Mouse (Mus musculus) liver, postnatal 0 days (tissue): ENCODE measurements at regions not wholly inside any gene's neighbourhood (a gene's known extent, or its start where the extent isn't known, plus 50 kb on each side); places are given as distances from the start of the nearest gene placed in this dataset.

Source experiments
- ATAC-seq: fragments of 200-750 bp; cut with Nextera tagmentation; 2 replicates; pipeline ENCODE4 v1.8.0; 2017; ENCODE audit warnings: mild to moderate bottlenecking, moderate library complexity
- DNase-seq: peaks from one replicate; pipeline ENCODE4 v3.0.0-alpha.2; 2016
- H3K27ac ChIP-seq: fragments of 300-500 bp; sonication (generic); 2 replicates; pipeline ENCODE4 v1.5.1; 2014; ENCODE audit warnings: antibody characterized with exemption, moderate library complexity, mild to moderate bottlenecking, low read depth
- H3K27me3 ChIP-seq: fragments of 300-500 bp; sonication (generic); 2 replicates; pipeline ENCODE4 v1.6.1; 2014; ENCODE audit warnings: low read length, control low read depth, mixed read lengths; ENCODE audit not compliant: insufficient read depth
- H3K36me3 ChIP-seq: fragments of 300-500 bp; sonication (generic); replicated peaks from 2 replicates; pipeline ENCODE4 v1.6.1; 2014; ENCODE audit warnings: mild to moderate bottlenecking, control low read depth, low read length, moderate library complexity, mixed read lengths; ENCODE audit not compliant: insufficient read depth
- H3K4me1 ChIP-seq: fragments of 300-500 bp; sonication (generic); 2 replicates; pipeline ENCODE4 v1.6.1; 2014; ENCODE audit warnings: antibody characterized with exemption, mild to moderate bottlenecking, control low read depth; ENCODE audit not compliant: insufficient read depth
- H3K4me2 ChIP-seq: fragments of 300-500 bp; sonication (generic); 2 replicates; pipeline ENCODE4 v1.6.1; 2014; ENCODE audit warnings: low read depth, mild to moderate bottlenecking, low read length, moderate library complexity, mixed read lengths
- H3K4me3 ChIP-seq: fragments of 300-500 bp; sonication (generic); 2 replicates; pipeline ENCODE4 v1.5.1; 2014; ENCODE audit warnings: low read depth, low read length
- H3K9ac ChIP-seq: fragments of 300-500 bp; sonication (generic); replicated peaks from 2 replicates; pipeline ENCODE4 v1.6.1; 2014; ENCODE audit warnings: mild to moderate bottlenecking, moderate library complexity
- H3K9me3 ChIP-seq: fragments of 300-500 bp; sonication (generic); 2 replicates; pipeline ENCODE4 v1.6.1; 2016; ENCODE audit warnings: mild to moderate bottlenecking, control low read depth, low read length, mixed read lengths
- CTCF ChIP-seq: sonication (generic); IDR thresholded peaks from 2 replicates; pipeline ENCODE4 v1.5.1; 2016; ENCODE audit warnings: antibody characterized with exemption, low read depth
- EP300 ChIP-seq: IDR thresholded peaks from 2 replicates; pipeline ENCODE4 v1.6.1; 2016; ENCODE audit warnings: antibody characterized with exemption, low read depth, mild to moderate bottlenecking
- WGBS: fragments of 180-500 bp; shearing (Covaris S2); extraction: QIAGEN DNeasy Blood & Tissue Kit; methylation state at CpG from one replicate; pipeline ENCODE4 v1.1.7; 2014; ENCODE audit not compliant: insufficient replicate concordance; 5-methylcytosine and 5-hydroxymethylcytosine counted together
- microRNA counts: library from miRNA; unstranded; fragments of <30 nt; microRNA quantifications from one replicate; lab custom pipeline; 2015
- microRNA-seq: library from miRNA; unstranded; fragments of <30 nt; microRNA quantifications from one replicate; pipeline ENCODE4, GENCODE M21; 2016

DNA sequence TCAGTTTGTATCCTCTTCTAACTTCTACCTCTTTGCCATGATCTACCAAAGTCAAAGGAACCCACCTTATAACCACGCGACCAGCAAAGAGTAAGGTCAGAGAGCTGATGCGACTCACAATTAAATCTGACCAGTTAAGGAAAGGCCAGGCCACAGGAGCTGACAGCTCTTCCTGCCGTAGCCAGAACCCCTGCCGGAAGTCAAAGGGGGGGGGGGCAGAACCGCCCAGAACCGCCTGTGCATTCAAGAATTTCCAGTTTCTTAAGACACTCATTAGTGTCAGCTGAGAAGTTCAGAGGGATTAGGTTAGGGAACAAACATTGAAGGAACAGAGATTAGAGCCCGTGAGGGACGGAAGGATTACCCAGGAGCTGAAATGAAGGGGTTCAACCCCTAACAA is 51.0 kb upstream of the Nfe2l3 start:
- Histone ChIP-seq H3K27me3 (no peaks in the 10 kb centered on the region), H3K9me3 (no peaks in the 10 kb centered on the region), H3K4me1 (peaks cover 3% of the 10 kb centered on the region; the same call in 1 of the 2 replicates), H3K36me3 (no peaks in the 10 kb centered on the region), H3K4me3 (no peak overlapping the region), H3K4me2 (no peak overlapping the region), H3K27ac (no peak overlapping the region), H3K9ac (no peak overlapping the region)
- 33% methylated on average over 9 of the region's 9 CpGs for WGBS
- DNase-seq: no peak
- no peak for ATAC-seq
- TF ChIP-seq CTCF: no peak
- TF ChIP-seq EP300: no peak

MicroRNAs encoded in the stretch of these regions (microRNA counts, 519-probe panel; counts per million panel counts)
- microRNA mmu-miR-148a (lab: Ali Mortazavi, UCI): 9,454 counts per million, percentile 99 among the panel's probes with 10 or more counts

Small RNA genes lying in the stretch of these regions (microRNA-seq; reads per million reads assigned to microRNA genes)
- gene Mir148a: 6,081 reads per million, percentile 89 among the genes with 10 or more reads in this experiment
